Mouse (Mus musculus): ENCODE measurements around the gene Nhlrc4. TPM values are rescaled to one million over a fixed set of nuclear protein-coding genes. Genes with fewer than 3 reads are reported as not detected.

Nhlrc4 gene
- polyA plus RNA-seq, 1 experiment from 2014 or later = 0.38 TPM

GRCm38 (mm10) chr17:25945517-25946155 is 875 bp upstream of the Nhlrc4 start:
- Histone ChIP-seq H3K4me3 (ENCODE audit: low read depth, low read length) (no peak overlapping the region), H3K4me1 (ENCODE audit: control insufficient read depth, insufficient read depth, low read length) (no peaks in the 10 kb centered on the region), H3K27me3 (ENCODE audit: control insufficient read depth, insufficient read depth, low read length) (peaks cover 3% of the 10 kb centered on the region), H3K36me3 (ENCODE audit: control insufficient read depth, insufficient read depth, low read length) (no peaks in the 10 kb centered on the region), H3K4me2 (ENCODE audit: low read depth) (no peak overlapping the region), H3K9ac (ENCODE audit: low read length) (no peak overlapping the region), H3K27ac (ENCODE audit: low read depth, low read length) (no peak overlapping the region), H3K9me3 (ENCODE audit: control insufficient read depth, low read length) (no peaks in the 10 kb centered on the region)
- no peak for DNase-seq (ENCODE audit: low spot score)
- 68% methylated on average over 9 of the region's 9 CpGs for WGBS
- ATAC-seq (ENCODE audit: insufficient read depth, low FRiP score, low TSS enrichment) = no peak

- H3K9me3 ChIP-seq (ENCODE audit: control insufficient read depth, low read length) = no peaks in the 10 kb centered on the region
- 71% methylated on average over 9 of the region's 9 CpGs for WGBS
- no peaks in the 10 kb centered on the region for H3K27me3 ChIP-seq (ENCODE audit: control insufficient read depth, insufficient read depth, low read length)
- H3K36me3 ChIP-seq (ENCODE audit: control insufficient read depth, insufficient read depth, low read length) = 0 out of 2 replicates have a peak, but pooled peaks cover 2% of the 10 kb centered on the region
- H3K4me1 ChIP-seq (ENCODE audit: control insufficient read depth, insufficient read depth, low read length) = no peaks in the 10 kb centered on the region
- H3K27ac ChIP-seq (ENCODE audit: low read depth, low read length) = no peak overlapping the region
- no peak overlapping the region for H3K4me2 ChIP-seq (ENCODE audit: low read depth)
- no peak overlapping the region for H3K4me3 ChIP-seq (ENCODE audit: low read depth, low read length)
- ATAC-seq (ENCODE audit: insufficient read depth, low FRiP score, low TSS enrichment) = no peak
- no peak overlapping the region for H3K9ac ChIP-seq (ENCODE audit: low read length)
- no peak for DNase-seq (ENCODE audit: low spot score)
Measured at GRCm38 (mm10) chr17:25943769-25944168, 992 bp downstream of the Nhlrc4 start.

- no peak overlapping the region for H3K4me3 ChIP-seq (ENCODE audit: low read depth, low read length)
- H3K9me3 ChIP-seq (ENCODE audit: control insufficient read depth, low read length) = no peaks in the 10 kb centered on the region
- no peaks in the 10 kb centered on the region for H3K27me3 ChIP-seq (ENCODE audit: control insufficient read depth, insufficient read depth, low read length)
- H3K4me2 ChIP-seq (ENCODE audit: low read depth) = no peak overlapping the region
- H3K9ac ChIP-seq (ENCODE audit: low read length) = no peak overlapping the region
- ATAC-seq (ENCODE audit: insufficient read depth, low FRiP score, low TSS enrichment) (no peak), DNase-seq (ENCODE audit: low spot score) (no peak)
- 0 out of 2 replicates have a peak, but pooled peaks cover 2% of the 10 kb centered on the region for H3K36me3 ChIP-seq (ENCODE audit: control insufficient read depth, insufficient read depth, low read length)
- H3K27ac ChIP-seq (ENCODE audit: low read depth, low read length) = no peak overlapping the region
- 86% methylated on average over 3 of the region's 3 CpGs for WGBS
- no peaks in the 10 kb centered on the region for H3K4me1 ChIP-seq (ENCODE audit: control insufficient read depth, insufficient read depth, low read length)
Measured at GRCm38 (mm10) chr17:25943221-25943620, 1.5 kb downstream of the Nhlrc4 start.

GRCm38 (mm10) chr17:25942597-25943151 is 2.1 kb downstream of the Nhlrc4 start:
- no peaks in the 10 kb centered on the region for H3K9me3 ChIP-seq (ENCODE audit: control insufficient read depth, low read length)
- peak overlapping the region; percentile 98; the same call in 1 of the 2 replicates for H3K9ac ChIP-seq (ENCODE audit: low read length)
- H3K4me1 ChIP-seq (ENCODE audit: control insufficient read depth, insufficient read depth, low read length) = no peaks in the 10 kb centered on the region
- no peaks in the 10 kb centered on the region for H3K27me3 ChIP-seq (ENCODE audit: control insufficient read depth, insufficient read depth, low read length)
- H3K4me3 ChIP-seq (ENCODE audit: low read depth, low read length) = no peak overlapping the region
- H3K36me3 ChIP-seq (ENCODE audit: control insufficient read depth, insufficient read depth, low read length) = 0 out of 2 replicates have a peak, but pooled peaks cover 2% of the 10 kb centered on the region
- no peak overlapping the region for H3K27ac ChIP-seq (ENCODE audit: low read depth, low read length)
- 91% methylated on average over 2 of the region's 2 CpGs for WGBS
- no peak for DNase-seq (ENCODE audit: low spot score)
- no peak overlapping the region for H3K4me2 ChIP-seq (ENCODE audit: low read depth)
- ATAC-seq (ENCODE audit: insufficient read depth, low FRiP score, low TSS enrichment) = no peak

- peak overlapping the region; percentile 65 for H3K4me2 ChIP-seq (ENCODE audit: low read depth)
- peaks cover 5% of the 10 kb centered on the region for H3K36me3 ChIP-seq (ENCODE audit: control insufficient read depth, insufficient read depth, low read length)
- peak overlapping the region; percentile 84 for H3K4me3 ChIP-seq (ENCODE audit: low read depth, low read length)
- peak overlapping the region; percentile 79 for H3K27ac ChIP-seq (ENCODE audit: low read depth, low read length)
- ATAC-seq (ENCODE audit: insufficient read depth, low FRiP score, low TSS enrichment) (peak; percentile 69; the same call in 1 of the 2 replicates), DNase-seq (ENCODE audit: low spot score) (peak; percentile 81)
- H3K4me1 ChIP-seq (ENCODE audit: control insufficient read depth, insufficient read depth, low read length) = no peaks in the 10 kb centered on the region
- 3% methylated on average over 54 of the region's 54 CpGs for WGBS
- H3K9me3 ChIP-seq (ENCODE audit: control insufficient read depth, low read length) = no peaks in the 10 kb centered on the region
- peak overlapping the region; percentile 98 for H3K9ac ChIP-seq (ENCODE audit: low read length)
- H3K27me3 ChIP-seq (ENCODE audit: control insufficient read depth, insufficient read depth, low read length) = no peaks in the 10 kb centered on the region
Measured at GRCm38 (mm10) chr17:25941511-25942241, 3.1 kb downstream of the Nhlrc4 start.

GRCm38 (mm10) chr17:25934526-25934925 is 10.2 kb downstream of the Nhlrc4 start:
- Histone ChIP-seq H3K9ac (ENCODE audit: low read length) (no peak overlapping the region), H3K36me3 (ENCODE audit: control insufficient read depth, insufficient read depth, low read length) (peaks cover 24% of the 10 kb centered on the region), H3K9me3 (ENCODE audit: control insufficient read depth, low read length) (no peaks in the 10 kb centered on the region), H3K4me1 (ENCODE audit: control insufficient read depth, insufficient read depth, low read length) (no peaks in the 10 kb centered on the region), H3K27me3 (ENCODE audit: control insufficient read depth, insufficient read depth, low read length) (no peaks in the 10 kb centered on the region), H3K27ac (ENCODE audit: low read depth, low read length) (no peak overlapping the region), H3K4me2 (ENCODE audit: low read depth) (no peak overlapping the region), H3K4me3 (ENCODE audit: low read depth, low read length) (no peak overlapping the region)
- ATAC-seq (ENCODE audit: insufficient read depth, low FRiP score, low TSS enrichment) (no peak), DNase-seq (ENCODE audit: low spot score) (no peak)
- WGBS = 88% methylated on average over 1 of the region's 1 CpGs

- ATAC-seq (ENCODE audit: insufficient read depth, low FRiP score, low TSS enrichment) (no peak), DNase-seq (ENCODE audit: low spot score) (peak; percentile 2)
- Histone ChIP-seq H3K4me1 (ENCODE audit: control insufficient read depth, insufficient read depth, low read length) (peaks cover 5% of the 10 kb centered on the region; the same call in 1 of the 2 replicates), H3K9me3 (ENCODE audit: control insufficient read depth, low read length) (no peaks in the 10 kb centered on the region), H3K4me3 (ENCODE audit: low read depth, low read length) (no peak overlapping the region), H3K9ac (ENCODE audit: low read length) (no peak overlapping the region), H3K36me3 (ENCODE audit: control insufficient read depth, insufficient read depth, low read length) (peaks cover 16% of the 10 kb centered on the region), H3K27ac (ENCODE audit: low read depth, low read length) (no peak overlapping the region), H3K4me2 (ENCODE audit: low read depth) (no peak overlapping the region), H3K27me3 (ENCODE audit: control insufficient read depth, insufficient read depth, low read length) (no peaks in the 10 kb centered on the region)
- WGBS = 75% methylated on average over 2 of the region's 2 CpGs
Measured at GRCm38 (mm10) chr17:25925348-25925747, 19.4 kb downstream of the Nhlrc4 start.

- ATAC-seq (ENCODE audit: insufficient read depth, low FRiP score, low TSS enrichment) (no peak), DNase-seq (ENCODE audit: low spot score) (peak; percentile 2)
- H3K27me3 ChIP-seq (ENCODE audit: control insufficient read depth, insufficient read depth, low read length) = no peaks in the 10 kb centered on the region
- peaks cover 2% of the 10 kb centered on the region; the same call in 1 of the 2 replicates for H3K36me3 ChIP-seq (ENCODE audit: control insufficient read depth, insufficient read depth, low read length)
- H3K27ac ChIP-seq (ENCODE audit: low read depth, low read length) = no peak overlapping the region
- 89% methylated on average over 5 of the region's 5 CpGs for WGBS
- H3K9me3 ChIP-seq (ENCODE audit: control insufficient read depth, low read length) = no peaks in the 10 kb centered on the region
- H3K9ac ChIP-seq (ENCODE audit: low read length) = no peak overlapping the region
- H3K4me2 ChIP-seq (ENCODE audit: low read depth) = no peak overlapping the region
- H3K4me3 ChIP-seq (ENCODE audit: low read depth, low read length) = no peak overlapping the region
- H3K4me1 ChIP-seq (ENCODE audit: control insufficient read depth, insufficient read depth, low read length) = peaks cover 15% of the 10 kb centered on the region
Measured at GRCm38 (mm10) chr17:25922120-25922519, 22.6 kb downstream of the Nhlrc4 start.

Data from neural tube, embryonic 11.5 days (tissue).